Mouse (Mus musculus) kidney, adult 2 months (tissue): Measurements from ENCODE around the gene Zc3h4. TPM values are rescaled to one million over a fixed set of nuclear protein-coding genes. Genes with fewer than 3 reads are reported as not detected.

Source experiments
- DNase-seq: peaks from one replicate; pipeline ENCODE4 v3.0.0; 2021
- H3K27ac ChIP-seq: fragments of 200-500 bp; 2 replicates; pipeline ENCODE4 v1.5.1; 2012; ENCODE audit warnings: low read depth, low read length, control low read depth, inconsistent platforms; ENCODE audit not compliant: insufficient read depth
- H3K27me3 ChIP-seq: fragments of 200-500 bp; replicated peaks from 2 replicates; pipeline ENCODE4 v1.6.1; 2012; ENCODE audit warnings: mild to moderate bottlenecking, moderate library complexity, low read length, inconsistent platforms; ENCODE audit not compliant: control insufficient read depth, insufficient read depth
- H3K36me3 ChIP-seq: fragments of 200-500 bp; 2 replicates; pipeline ENCODE4 v1.6.1; 2012; ENCODE audit warnings: mild to moderate bottlenecking, moderate library complexity, low read length, inconsistent platforms; ENCODE audit not compliant: control insufficient read depth, insufficient read depth
- H3K4me1 ChIP-seq: fragments of 200-500 bp; 2 replicates; pipeline ENCODE4 v1.6.1; 2011; ENCODE audit warnings: low read length; ENCODE audit not compliant: control insufficient read depth, insufficient read depth
- H3K4me3 ChIP-seq: fragments of 200-500 bp; 2 replicates; pipeline ENCODE4 v1.5.1; 2011; ENCODE audit warnings: mild to moderate bottlenecking, low read depth, low read length, control low read depth; ENCODE audit not compliant: insufficient read depth
- CTCF ChIP-seq: fragments of 200-500 bp; conservative IDR thresholded peaks from 2 replicates; pipeline ENCODE4 v1.5.1; 2011; ENCODE audit warnings: low read depth, mild to moderate bottlenecking, control low read depth, low read length, moderate library complexity, mixed read lengths; ENCODE audit not compliant: insufficient read depth, insufficient read length
- POLR2A ChIP-seq: fragments of 200-500 bp; IDR thresholded peaks from one replicate; pipeline ENCODE4 v1.6.1; 2011; ENCODE audit warnings: low read depth, low read length, control low read depth
- WGBS: fragments of 180-500 bp; shearing (Covaris S2); methylation state at CpG from one replicate; pipeline ENCODE4 v1.1.7; 2018; 5-methylcytosine and 5-hydroxymethylcytosine counted together
- polyA plus RNA-seq: library from polyadenylated mRNA; depleted of rRNA; stranded (reverse); fragments of >200 nt; gene quantifications from 2 replicates; pipeline ENCODE4 v1.2.3, GENCODE M21; 2012

Gene Zc3h4
- polyA plus RNA-seq, 1 experiment = 23.9 TPM

GRCm38 (mm10) chr7:16402449-16402848 lies 1.7 kb downstream of the Zc3h4 start:
- Histone ChIP-seq H3K4me3 (peak overlapping the region; percentile 89), H3K27ac (peak overlapping the region; percentile 100), H3K4me1 (peaks cover 34% of the 10 kb centered on the region), H3K27me3 (no peaks in the 10 kb centered on the region), H3K36me3 (no peaks in the 10 kb centered on the region)
- WGBS = 17% methylated on average over 9 of the region's 9 CpGs
- TF ChIP-seq POLR2A (no peak), CTCF (no peak)
- no peak for DNase-seq

- peak overlapping the region; percentile 27; the same call in 1 of the 2 replicates for H3K4me3 ChIP-seq
- 49% methylated on average over 21 of the region's 21 CpGs for WGBS
- peak; percentile 36 for DNase-seq
- H3K27me3 ChIP-seq = no peaks in the 10 kb centered on the region
- TF ChIP-seq CTCF = no peak
- TF ChIP-seq POLR2A = no peak
- peak overlapping the region; percentile 71 for H3K27ac ChIP-seq
- H3K36me3 ChIP-seq = no peaks in the 10 kb centered on the region
- peaks cover 34% of the 10 kb centered on the region for H3K4me1 ChIP-seq
Measured at GRCm38 (mm10) chr7:16402968-16403948, 2.5 kb downstream of the Zc3h4 start.

- Histone ChIP-seq H3K36me3 (no peaks in the 10 kb centered on the region), H3K4me3 (peak overlapping the region; percentile 1; the same call in 1 of the 2 replicates), H3K27me3 (no peaks in the 10 kb centered on the region), H3K27ac (peak overlapping the region; percentile 77), H3K4me1 (peaks cover 28% of the 10 kb centered on the region)
- 67% methylated on average over 3 of the region's 3 CpGs for WGBS
- DNase-seq = no peak
- TF ChIP-seq POLR2A = no peak
Measured at GRCm38 (mm10) chr7:16404315-16405072, 3.8 kb downstream of the Zc3h4 start.

GRCm38 (mm10) chr7:16405073-16405455 lies 4.4 kb downstream of the Zc3h4 start:
- H3K4me1 ChIP-seq = peaks cover 28% of the 10 kb centered on the region
- peak overlapping the region; percentile 77 for H3K27ac ChIP-seq
- 40% methylated on average over 2 of the region's 2 CpGs for WGBS
- H3K36me3 ChIP-seq = no peaks in the 10 kb centered on the region
- peak overlapping the region; percentile 1; the same call in 1 of the 2 replicates for H3K4me3 ChIP-seq
- no peaks in the 10 kb centered on the region for H3K27me3 ChIP-seq
- TF ChIP-seq CTCF (no peak), POLR2A (peak; percentile 66)
- DNase-seq = peak; percentile 83

GRCm38 (mm10) chr7:16405516-16406351 lies 5.0 kb downstream of the Zc3h4 start:
- no peaks in the 10 kb centered on the region for H3K27me3 ChIP-seq
- H3K27ac ChIP-seq = peak overlapping the region; percentile 77
- peaks cover 28% of the 10 kb centered on the region for H3K4me1 ChIP-seq
- H3K36me3 ChIP-seq = no peaks in the 10 kb centered on the region
- DNase-seq = peak; percentile 78
- 32% methylated on average over 11 of the region's 11 CpGs for WGBS
- H3K4me3 ChIP-seq = no peak overlapping the region
- TF ChIP-seq POLR2A (no peak), CTCF (no peak)

- no peak overlapping the region for H3K4me3 ChIP-seq
- WGBS = 91% methylated on average over 3 of the region's 3 CpGs
- H3K27ac ChIP-seq = no peak overlapping the region
- TF ChIP-seq POLR2A (no peak), CTCF (no peak)
- H3K36me3 ChIP-seq = no peaks in the 10 kb centered on the region
- no peaks in the 10 kb centered on the region for H3K27me3 ChIP-seq
- peaks cover 35% of the 10 kb centered on the region for H3K4me1 ChIP-seq
- DNase-seq = no peak
Measured at GRCm38 (mm10) chr7:16406978-16407377, 6.3 kb downstream of the Zc3h4 start.

GRCm38 (mm10) chr7:16411100-16411499 lies 10.4 kb downstream of the Zc3h4 start:
- H3K27me3 ChIP-seq = no peaks in the 10 kb centered on the region
- no peak overlapping the region for H3K4me3 ChIP-seq
- peaks cover 30% of the 10 kb centered on the region for H3K4me1 ChIP-seq
- no peak overlapping the region for H3K27ac ChIP-seq
- WGBS = 68% methylated on average over 5 of the region's 5 CpGs
- no peak for DNase-seq
- TF ChIP-seq POLR2A (no peak), CTCF (no peak)
- H3K36me3 ChIP-seq = no peaks in the 10 kb centered on the region
